Mouse (Mus musculus) adrenal gland, postnatal 36 days (tissue): ENCODE results near the gene Gtf2h1. TPM values are rescaled to one million over a fixed set of nuclear protein-coding genes. Genes with fewer than 3 reads are reported as not detected.
"Not testable (repeated sequence)": the region's sequence is repeated elsewhere in the genome, so short reads cannot be mapped to it uniquely, and the experiment has no call there.

Source experiments
- DNase-seq, 2 experiments: peaks; one replicate each; pipeline ENCODE4 v3.0.0; 2021; ENCODE audit warnings: mixed read lengths in 1 of 2
- total RNA-seq, 2 experiments: library from RNA; stranded (reverse); gene quantifications; 2 replicates each; pipeline ENCODE4 v1.2.3; 2021

Gtf2h1 gene
- total RNA-seq, 2 experiments from 2014 or later, result 41.2 to 41.4 TPM

GRCm38 (mm10) chr7:46830799-46831590, 35.1 kb downstream of the Gtf2h1 start:
- peak in 1 of 2 experiments; percentile 50 for DNase-seq

- DNase-seq, result no peak
Observed at GRCm38 (mm10) chr7:46831693-46832092, 35.8 kb downstream of the Gtf2h1 start.

GRCm38 (mm10) chr7:46832112-46832810, 36.4 kb downstream of the Gtf2h1 start:
- DNase-seq, result not testable (repeated sequence)

GRCm38 (mm10) chr7:46833266-46833665, 37.4 kb downstream of the Gtf2h1 start:
- DNase-seq, result peak; percentile 15 to 48

- DNase-seq, result no peak
Observed at GRCm38 (mm10) chr7:46833670-46834255, 37.9 kb downstream of the Gtf2h1 start.

- no peak for DNase-seq
Observed at GRCm38 (mm10) chr7:46834994-46835610, 39.2 kb downstream of the Gtf2h1 start.

GRCm38 (mm10) chr7:46836357-46836756, 40.5 kb downstream of the Gtf2h1 start:
- no peak for DNase-seq

GRCm38 (mm10) chr7:46837073-46837472, 41.2 kb downstream of the Gtf2h1 start:
- DNase-seq, result no peak

GRCm38 (mm10) chr7:46838104-46838671, 42.3 kb downstream of the Gtf2h1 start:
- DNase-seq, result peak in 1 of 2 experiments; percentile 36

- DNase-seq, result peak; percentile 61 to 78
Observed at GRCm38 (mm10) chr7:46838891-46839302, 43.0 kb downstream of the Gtf2h1 start.

- DNase-seq, result peak in 1 of 2 experiments; percentile 55
Observed at GRCm38 (mm10) chr7:46839446-46839845, 43.5 kb downstream of the Gtf2h1 start.

- no peak for DNase-seq
Observed at GRCm38 (mm10) chr7:46839861-46840260, 44.0 kb downstream of the Gtf2h1 start.

- peak in 1 of 2 experiments; percentile 20 for DNase-seq
Observed at GRCm38 (mm10) chr7:46840326-46840725, 44.4 kb downstream of the Gtf2h1 start.

GRCm38 (mm10) chr7:46840787-46841525, 45.1 kb downstream of the Gtf2h1 start, which contains the start of gene Ldha:
Gene Ldha, plus strand, starts transcription at chr7:46841475.
- no peak for DNase-seq

GRCm38 (mm10) chr7:46842278-46842677, 46.4 kb downstream of the Gtf2h1 start:
- no peak for DNase-seq

- DNase-seq, result peak in 1 of 2 experiments; percentile 19
Observed at GRCm38 (mm10) chr7:46843576-46843975, 47.7 kb downstream of the Gtf2h1 start.

GRCm38 (mm10) chr7:46845211-46845977, 49.5 kb downstream of the Gtf2h1 start:
- DNase-seq, result peak; percentile 97 to 98

GRCm38 (mm10) chr7:46845978-46846485, 50.1 kb downstream of the Gtf2h1 start:
- peak in 1 of 2 experiments; percentile 37 for DNase-seq

- peak; percentile 50 to 69 for DNase-seq
Observed at GRCm38 (mm10) chr7:46846486-46847244, 50.8 kb downstream of the Gtf2h1 start.
